Mouse (Mus musculus) hindbrain, postnatal 0 days (tissue): ENCODE results near the gene Hba-a1. TPM values are rescaled to one million over a fixed set of nuclear protein-coding genes. Genes with fewer than 3 reads are reported as not detected.

ENCODE experiments used
- ATAC-seq: fragments of 200-750 bp; cut with Nextera tagmentation; 2 replicates; pipeline ENCODE4 v1.8.0; 2017; ENCODE audit warnings: mild to moderate bottlenecking, moderate TSS enrichment, moderate library complexity
- DNase-seq: peaks from one replicate; pipeline ENCODE4 v3.0.0-alpha.2; 2015; ENCODE audit warnings: low spot score
- H3K27ac ChIP-seq: fragments of 300-500 bp; sonication (generic); 2 replicates; pipeline ENCODE4 v1.5.1; 2014; ENCODE audit warnings: mild to moderate bottlenecking
- H3K27me3 ChIP-seq: fragments of 300-500 bp; sonication (generic); 2 replicates; pipeline ENCODE4 v1.6.1; 2014; ENCODE audit warnings: low read length, mixed read lengths; ENCODE audit not compliant: insufficient read depth
- H3K36me3 ChIP-seq: fragments of 300-500 bp; sonication (generic); 2 replicates; pipeline ENCODE4 v1.6.1; 2014; ENCODE audit warnings: low read length, mixed read lengths; ENCODE audit not compliant: insufficient read depth
- H3K4me1 ChIP-seq: fragments of 300-500 bp; sonication (generic); 2 replicates; pipeline ENCODE4 v1.6.1; 2014; ENCODE audit warnings: antibody characterized with exemption, low read length, mixed read lengths; ENCODE audit not compliant: insufficient read depth
- H3K4me2 ChIP-seq: fragments of 300-500 bp; sonication (generic); 2 replicates; pipeline ENCODE4 v1.6.1; 2014; ENCODE audit warnings: low read depth, mild to moderate bottlenecking, low read length, moderate library complexity, mixed read lengths
- H3K4me3 ChIP-seq: fragments of 300-500 bp; sonication (generic); 2 replicates; pipeline ENCODE4 v1.5.1; 2014; ENCODE audit warnings: low read length
- H3K9ac ChIP-seq: fragments of 300-500 bp; sonication (generic); replicated peaks from 2 replicates; pipeline ENCODE4 v1.6.1; 2014; ENCODE audit warnings: mild to moderate bottlenecking, low read length, moderate library complexity, mixed read lengths
- H3K9me3 ChIP-seq: fragments of 300-500 bp; sonication (generic); 2 replicates; pipeline ENCODE4 v1.6.1; 2016; ENCODE audit warnings: low read length, mixed read lengths
- CTCF ChIP-seq: IDR thresholded peaks from 2 replicates; pipeline ENCODE4 v1.5.1; 2016; ENCODE audit warnings: antibody characterized with exemption, control low read depth, low read depth
- WGBS: fragments of 180-500 bp; shearing (Covaris S2); extraction: QIAGEN DNeasy Blood & Tissue Kit; methylation state at CpG from one replicate; pipeline ENCODE4 v1.1.7; 2014; 5-methylcytosine and 5-hydroxymethylcytosine counted together
- polyA plus RNA-seq: library from polyadenylated mRNA; unstranded; fragments of >200 nt; fragmentation: Nextera tagmentation; extraction: Ambion mirVana; gene quantifications from 2 replicates; pipeline ENCODE4 v1.2.1, GENCODE M21; 2015
- total RNA-seq: library from RNA; depleted of rRNA; stranded (reverse); fragments of >200 nt; gene quantifications from 2 replicates; pipeline ENCODE4 v1.2.3, GENCODE M21; 2014

The Hba-a1 gene
- total and polyA plus RNA-seq, 2 experiments from 2014 or later: 659 to 992 TPM

GRCm38 (mm10) chr11:32244617-32245016 is 38.7 kb upstream of the Hba-a1 start:
- Histone ChIP-seq H3K4me3 (no peak overlapping the region), H3K36me3 (peaks cover 33% of the 10 kb centered on the region)

GRCm38 (mm10) chr11:32245614-32246013 is 37.7 kb upstream of the Hba-a1 start:
- TF ChIP-seq CTCF: no peak
- H3K27me3 ChIP-seq: no peaks in the 10 kb centered on the region
- DNase-seq (no peak), ATAC-seq (no peak)
- no peak overlapping the region for H3K4me3 ChIP-seq
- no peak overlapping the region for H3K4me2 ChIP-seq
- H3K4me1 ChIP-seq: no peaks in the 10 kb centered on the region
- peaks cover 35% of the 10 kb centered on the region for H3K36me3 ChIP-seq
- no peak overlapping the region for H3K9ac ChIP-seq
- no peak overlapping the region for H3K27ac ChIP-seq
- H3K9me3 ChIP-seq: no peaks in the 10 kb centered on the region
- WGBS: 91% methylated on average over 6 of the region's 6 CpGs

More at GRCm38 (mm10) chr11:32244617-32245016, 38.7 kb upstream of the Hba-a1 start:
- ATAC-seq: no peak
- 89% methylated on average over 1 of the region's 1 CpGs for WGBS
- Histone ChIP-seq H3K27ac (no peak overlapping the region), H3K9me3 (no peaks in the 10 kb centered on the region), H3K9ac (no peak overlapping the region), H3K27me3 (no peaks in the 10 kb centered on the region), H3K4me2 (no peak overlapping the region), H3K4me1 (no peaks in the 10 kb centered on the region)
- no peak for TF ChIP-seq CTCF
- no peak for DNase-seq

- Histone ChIP-seq H3K27me3 (no peaks in the 10 kb centered on the region), H3K36me3 (peaks cover 35% of the 10 kb centered on the region), H3K9me3 (no peaks in the 10 kb centered on the region), H3K27ac (no peak overlapping the region), H3K9ac (no peak overlapping the region), H3K4me3 (no peak overlapping the region), H3K4me2 (no peak overlapping the region), H3K4me1 (no peaks in the 10 kb centered on the region)
- TF ChIP-seq CTCF: peak; percentile 55
- ATAC-seq: no peak
- DNase-seq: peak; percentile 28
Observed at GRCm38 (mm10) chr11:32247068-32247467, 36.2 kb upstream of the Hba-a1 start.

- H3K4me2 ChIP-seq: no peak overlapping the region
- 81% methylated on average over 3 of the region's 3 CpGs for WGBS
- H3K36me3 ChIP-seq: peaks cover 42% of the 10 kb centered on the region
- TF ChIP-seq CTCF: no peak
- H3K9me3 ChIP-seq: no peaks in the 10 kb centered on the region
- no peak overlapping the region for H3K9ac ChIP-seq
- DNase-seq (no peak), ATAC-seq (no peak)
- no peak overlapping the region for H3K4me3 ChIP-seq
- no peaks in the 10 kb centered on the region for H3K4me1 ChIP-seq
- H3K27me3 ChIP-seq: no peaks in the 10 kb centered on the region
- H3K27ac ChIP-seq: no peak overlapping the region
Observed at GRCm38 (mm10) chr11:32248350-32248749, 35.0 kb upstream of the Hba-a1 start.

- TF ChIP-seq CTCF: no peak
- Histone ChIP-seq H3K27me3 (no peaks in the 10 kb centered on the region), H3K4me3 (no peak overlapping the region), H3K27ac (no peak overlapping the region), H3K4me2 (no peak overlapping the region), H3K36me3 (peaks cover 42% of the 10 kb centered on the region), H3K9me3 (no peaks in the 10 kb centered on the region), H3K4me1 (no peaks in the 10 kb centered on the region), H3K9ac (no peak overlapping the region)
- DNase-seq: no peak
- no peak for ATAC-seq
- WGBS: 90% methylated on average over 8 of the region's 8 CpGs
Observed at GRCm38 (mm10) chr11:32250880-32251763, 32.2 kb upstream of the Hba-a1 start.

- H3K36me3 ChIP-seq: peaks cover 25% of the 10 kb centered on the region
- 90% methylated on average over 1 of the region's 1 CpGs for WGBS
- H3K9me3 ChIP-seq: no peaks in the 10 kb centered on the region
- DNase-seq: no peak
- ATAC-seq: no peak
- no peak overlapping the region for H3K9ac ChIP-seq
- no peak for TF ChIP-seq CTCF
- no peaks in the 10 kb centered on the region for H3K4me1 ChIP-seq
- no peaks in the 10 kb centered on the region for H3K27me3 ChIP-seq
- H3K27ac ChIP-seq: no peak overlapping the region
- no peak overlapping the region for H3K4me3 ChIP-seq
- H3K4me2 ChIP-seq: no peak overlapping the region
Observed at GRCm38 (mm10) chr11:32253121-32253520, 30.2 kb upstream of the Hba-a1 start.

- no peak overlapping the region for H3K4me3 ChIP-seq
- peaks cover 10% of the 10 kb centered on the region; the same call in 1 of the 2 replicates for H3K36me3 ChIP-seq
- TF ChIP-seq CTCF: no peak
- no peak overlapping the region for H3K4me2 ChIP-seq
- 93% methylated on average over 1 of the region's 1 CpGs for WGBS
- no peak overlapping the region for H3K9ac ChIP-seq
- ATAC-seq (no peak), DNase-seq (no peak)
- no peaks in the 10 kb centered on the region for H3K9me3 ChIP-seq
- no peak overlapping the region for H3K27ac ChIP-seq
- no peaks in the 10 kb centered on the region for H3K4me1 ChIP-seq
- no peaks in the 10 kb centered on the region for H3K27me3 ChIP-seq
Observed at GRCm38 (mm10) chr11:32256146-32256545, 27.2 kb upstream of the Hba-a1 start.
